Mouse (Mus musculus) cortical plate, adult 2 months (tissue): ENCODE measurements around the gene Tenm4. TPM values are rescaled to one million over a fixed set of nuclear protein-coding genes. Genes with fewer than 3 reads are reported as not detected.

Source experiments
- H3K27ac ChIP-seq: fragments of 200-500 bp; 2 replicates; pipeline ENCODE4 v1.5.1; 2012; ENCODE audit warnings: low read length, control low read depth, inconsistent platforms; ENCODE audit not compliant: insufficient read depth
- H3K4me1 ChIP-seq: fragments of 200-500 bp; 2 replicates; pipeline ENCODE4 v1.6.1; 2011; ENCODE audit warnings: low read length; ENCODE audit not compliant: control insufficient read depth, insufficient read depth
- H3K4me3 ChIP-seq: fragments of 200-500 bp; 2 replicates; pipeline ENCODE4 v1.5.1; 2011; ENCODE audit warnings: mild to moderate bottlenecking, low read length, control low read depth; ENCODE audit not compliant: insufficient read depth
- CTCF ChIP-seq: fragments of 200-500 bp; IDR thresholded peaks from 2 replicates; pipeline ENCODE4 v1.5.1; 2011; ENCODE audit warnings: mild to moderate bottlenecking, control low read depth, low read length; ENCODE audit not compliant: insufficient read depth; ENCODE audit errors: extremely low read depth
- POLR2A ChIP-seq: fragments of 200-500 bp; IDR thresholded peaks from 2 replicates; pipeline ENCODE4 v1.6.1; 2011; ENCODE audit warnings: mild to moderate bottlenecking, low read length, control low read depth; ENCODE audit not compliant: insufficient read depth; ENCODE audit errors: extremely low read depth
- polyA plus RNA-seq: library from polyadenylated mRNA; depleted of rRNA; stranded (reverse); fragments of >200 nt; gene quantifications from 2 replicates; pipeline ENCODE4 v1.2.3, GENCODE M21; 2012

Tenm4 gene
- polyA plus RNA-seq, 1 experiment, result 30.2 TPM

DNA sequence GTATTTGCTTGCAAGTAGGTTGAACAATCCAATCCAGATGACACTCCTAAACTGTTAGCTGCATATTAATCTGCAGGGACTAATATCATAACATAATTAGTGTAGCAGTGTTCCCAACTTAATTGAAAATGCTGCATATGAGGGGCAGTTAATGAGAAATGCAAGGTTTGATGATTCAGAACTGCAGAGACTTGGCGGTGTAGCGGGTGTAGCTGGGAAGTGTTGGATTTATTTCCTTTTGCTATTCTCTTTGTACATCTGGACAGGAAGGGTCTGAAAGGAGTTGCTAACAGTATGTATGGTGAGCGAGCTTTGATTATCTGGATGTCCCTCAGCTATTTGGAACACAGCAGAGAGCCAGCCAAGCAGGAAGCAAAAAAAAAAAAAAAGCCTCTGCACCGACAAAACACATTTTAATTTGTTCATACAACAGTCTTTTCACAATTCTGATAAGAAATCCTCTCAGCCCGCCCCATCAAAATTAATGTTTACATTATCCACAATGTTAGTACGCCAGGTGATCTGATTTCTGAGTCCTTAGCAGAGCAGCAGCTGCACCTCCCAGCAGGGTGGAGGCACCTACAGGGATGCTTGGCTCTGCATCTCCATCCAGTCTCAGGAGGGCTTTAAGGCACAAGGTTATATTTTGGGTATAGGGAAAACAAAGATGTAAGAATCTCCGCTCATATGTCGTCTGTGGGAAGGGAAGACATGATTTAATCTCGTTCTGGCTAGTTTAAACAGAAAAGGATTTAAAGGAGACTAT, 243.4 kb downstream of the Tenm4 start:
- TF ChIP-seq POLR2A (no peak), CTCF (no peak)
- Histone ChIP-seq H3K27ac (no peak overlapping the region), H3K4me3 (no peak overlapping the region), H3K4me1 (peaks cover 7% of the 10 kb centered on the region; the same call in 1 of the 2 replicates)

DNA sequence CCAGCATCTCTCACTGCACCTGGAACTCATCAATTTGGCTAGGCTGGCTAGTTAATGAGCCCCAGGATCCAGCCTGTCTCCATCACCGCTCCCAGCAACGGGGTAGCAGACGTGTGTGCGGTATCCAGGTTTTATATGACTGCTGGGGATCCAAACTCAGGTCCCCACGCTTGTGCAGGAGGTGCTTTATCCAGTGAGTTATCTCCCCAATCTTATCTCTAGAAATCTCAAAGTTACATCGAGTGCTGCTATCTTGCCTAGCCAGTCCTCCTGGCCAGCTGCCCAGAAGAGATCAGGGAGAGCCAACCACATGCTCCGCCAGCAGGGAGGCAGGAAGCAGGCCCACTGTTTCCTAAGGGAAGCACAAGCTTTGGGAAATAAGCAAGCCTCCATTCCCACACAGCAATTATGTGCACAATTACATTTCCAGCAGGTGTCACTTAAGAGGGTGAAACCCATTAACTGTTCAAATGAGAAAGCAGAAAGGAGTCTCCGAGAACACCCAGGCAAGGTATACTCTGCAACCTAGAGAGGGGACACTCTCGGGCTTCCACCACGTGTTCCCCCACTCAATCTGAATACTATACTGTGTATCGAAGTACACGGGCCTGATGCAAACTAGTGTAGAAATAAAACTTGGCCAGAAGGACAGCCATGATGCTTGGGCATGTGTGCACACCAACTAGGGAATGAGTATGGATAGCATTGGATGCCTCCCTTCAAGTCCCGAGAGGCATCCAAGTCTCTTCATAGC, 246.4 kb downstream of the Tenm4 start:
- H3K27ac ChIP-seq, result no peak overlapping the region
- peaks cover 7% of the 10 kb centered on the region; the same call in 1 of the 2 replicates for H3K4me1 ChIP-seq
- H3K4me3 ChIP-seq, result no peak overlapping the region
- TF ChIP-seq CTCF (no peak), POLR2A (no peak)

DNA sequence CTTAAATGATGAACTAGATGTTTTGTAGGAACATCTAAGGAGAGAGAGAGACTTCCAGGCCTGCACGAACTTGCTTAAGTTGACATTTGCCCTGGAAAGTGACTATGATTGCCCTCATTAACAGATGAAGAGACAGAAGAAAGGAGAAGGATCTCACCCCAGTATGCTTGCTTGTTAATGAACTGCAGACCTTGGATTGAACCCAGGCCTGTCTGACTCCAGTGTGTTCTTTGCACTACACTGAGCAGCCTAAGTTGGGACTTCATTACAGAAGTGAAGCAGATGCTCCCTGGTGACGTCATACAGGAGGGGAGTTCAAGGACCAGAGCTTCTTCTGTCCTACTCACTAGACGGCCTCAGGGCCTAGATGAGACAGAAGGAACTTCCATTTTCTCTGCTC, 247.1 kb downstream of the Tenm4 start:
- Histone ChIP-seq H3K27ac (no peak overlapping the region), H3K4me1 (peaks cover 8% of the 10 kb centered on the region; the same call in 1 of the 2 replicates), H3K4me3 (no peak overlapping the region)
- TF ChIP-seq POLR2A (no peak), CTCF (no peak)

GRCm38 (mm10) chr7:96420045-96420444, 249.0 kb downstream of the Tenm4 start:
- Histone ChIP-seq H3K4me1 (peaks cover 3% of the 10 kb centered on the region; the same call in 1 of the 2 replicates), H3K27ac (no peak overlapping the region), H3K4me3 (no peak overlapping the region)
- TF ChIP-seq CTCF, result no peak

GRCm38 (mm10) chr7:96420926-96421605, 250.0 kb downstream of the Tenm4 start:
- Histone ChIP-seq H3K4me3 (no peak overlapping the region), H3K27ac (no peak overlapping the region), H3K4me1 (peaks cover 3% of the 10 kb centered on the region; the same call in 1 of the 2 replicates)
- TF ChIP-seq CTCF, result no peak

DNA sequence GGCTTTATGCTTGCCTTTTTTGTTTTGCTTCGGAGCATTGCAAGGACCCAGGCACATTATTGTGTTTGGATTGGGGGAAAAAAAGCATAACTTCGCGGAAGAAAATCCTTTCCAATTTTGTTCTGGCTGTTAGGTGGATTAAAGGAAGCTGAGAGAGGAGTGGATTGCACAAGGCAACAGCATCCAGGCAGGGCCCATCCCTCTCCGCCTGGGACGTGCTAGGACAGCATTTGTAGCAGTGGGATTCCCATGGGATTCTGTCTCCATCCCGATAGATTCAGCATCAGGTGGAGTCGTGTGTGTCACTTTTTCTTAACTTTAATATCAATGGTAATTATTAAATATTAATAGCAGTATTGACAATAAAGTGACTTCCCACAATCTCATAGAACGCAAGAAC, 255.9 kb downstream of the Tenm4 start:
- H3K4me1 ChIP-seq, result peaks cover 1% of the 10 kb centered on the region; the same call in 1 of the 2 replicates
- H3K4me3 ChIP-seq, result no peak overlapping the region
- TF ChIP-seq CTCF (no peak), POLR2A (no peak)
- no peak overlapping the region for H3K27ac ChIP-seq

DNA sequence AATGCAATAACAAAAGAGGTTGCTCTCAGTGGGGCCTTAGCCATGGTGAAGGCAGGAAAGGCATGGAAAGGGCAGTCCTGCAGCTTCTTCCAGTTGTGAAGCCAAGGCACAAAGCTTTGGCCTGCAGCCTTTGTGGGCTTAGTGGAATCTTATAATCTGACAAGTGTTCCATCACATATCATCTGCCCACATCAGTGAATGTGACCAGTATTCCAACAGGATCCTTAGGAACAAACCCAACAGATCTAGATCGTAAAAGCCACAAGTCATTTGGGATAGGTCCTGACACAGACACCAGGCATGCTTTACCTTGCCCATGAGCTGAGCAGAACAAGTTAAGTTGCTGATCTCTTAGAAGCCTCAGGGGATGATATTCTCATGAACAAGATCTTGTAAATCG, 262.3 kb downstream of the Tenm4 start:
- H3K4me3 ChIP-seq, result no peak overlapping the region
- no peak for TF ChIP-seq POLR2A
- no peak for TF ChIP-seq CTCF
- H3K4me1 ChIP-seq, result 0 out of 2 replicates have a peak, but pooled peaks cover 2% of the 10 kb centered on the region
- H3K27ac ChIP-seq, result no peak overlapping the region

GRCm38 (mm10) chr7:96438392-96438791, 267.3 kb downstream of the Tenm4 start:
- peaks cover 4% of the 10 kb centered on the region for H3K4me1 ChIP-seq
- no peak for TF ChIP-seq POLR2A
- TF ChIP-seq CTCF, result no peak

GRCm38 (mm10) chr7:96440161-96440707, 269.2 kb downstream of the Tenm4 start:
- peaks cover 4% of the 10 kb centered on the region for H3K4me1 ChIP-seq
- no peak for TF ChIP-seq POLR2A
- TF ChIP-seq CTCF, result no peak
- no peak overlapping the region for H3K27ac ChIP-seq
- H3K4me3 ChIP-seq, result no peak overlapping the region

More at GRCm38 (mm10) chr7:96438392-96438791, 267.3 kb downstream of the Tenm4 start:
- no peak overlapping the region for H3K4me3 ChIP-seq
- no peak overlapping the region for H3K27ac ChIP-seq

DNA sequence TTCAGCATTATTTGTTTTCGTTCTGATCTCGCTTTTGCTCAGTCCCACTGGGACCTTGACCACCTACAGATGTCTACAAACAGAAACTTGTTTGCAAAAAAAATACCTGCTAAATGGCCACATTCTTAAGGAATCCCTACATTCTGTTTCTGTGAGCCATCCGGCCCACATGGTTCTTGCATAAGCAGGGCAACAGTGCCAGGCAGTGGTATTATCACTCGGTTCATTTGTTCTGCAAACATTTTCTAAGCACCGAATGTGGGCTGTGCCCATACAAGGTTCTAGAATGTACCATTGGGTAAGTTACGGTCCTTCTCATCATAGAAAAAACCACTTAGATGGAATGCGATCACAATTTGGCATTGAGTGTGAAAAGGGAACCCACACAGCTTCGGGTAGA, 274.7 kb downstream of the Tenm4 start:
- Histone ChIP-seq H3K27ac (no peak overlapping the region), H3K4me1 (no peaks in the 10 kb centered on the region; the same call in 1 of the 2 replicates), H3K4me3 (no peak overlapping the region)
- TF ChIP-seq POLR2A (no peak), CTCF (no peak)
